Mouse (Mus musculus) liver, embryonic 14 days (tissue): ENCODE results near the gene Il17d. TPM values are rescaled to one million over a fixed set of nuclear protein-coding genes. Genes with fewer than 3 reads are reported as not detected.

Experiments
- polyA plus RNA-seq: library from polyadenylated mRNA; depleted of rRNA; stranded (reverse); fragments of >200 nt; gene quantifications from 2 replicates; pipeline ENCODE4 v1.2.3, GENCODE M21; 2012; rRNA removed

The Il17d gene
- 0.32 and 0.44 TPM in 2 replicates for polyA plus RNA-seq

GRCm38 (mm10) chr14:57524671-57525387, at the start of gene Il17d:
TSS of gene Il17d (plus strand) at chr14:57524777.

DNA sequence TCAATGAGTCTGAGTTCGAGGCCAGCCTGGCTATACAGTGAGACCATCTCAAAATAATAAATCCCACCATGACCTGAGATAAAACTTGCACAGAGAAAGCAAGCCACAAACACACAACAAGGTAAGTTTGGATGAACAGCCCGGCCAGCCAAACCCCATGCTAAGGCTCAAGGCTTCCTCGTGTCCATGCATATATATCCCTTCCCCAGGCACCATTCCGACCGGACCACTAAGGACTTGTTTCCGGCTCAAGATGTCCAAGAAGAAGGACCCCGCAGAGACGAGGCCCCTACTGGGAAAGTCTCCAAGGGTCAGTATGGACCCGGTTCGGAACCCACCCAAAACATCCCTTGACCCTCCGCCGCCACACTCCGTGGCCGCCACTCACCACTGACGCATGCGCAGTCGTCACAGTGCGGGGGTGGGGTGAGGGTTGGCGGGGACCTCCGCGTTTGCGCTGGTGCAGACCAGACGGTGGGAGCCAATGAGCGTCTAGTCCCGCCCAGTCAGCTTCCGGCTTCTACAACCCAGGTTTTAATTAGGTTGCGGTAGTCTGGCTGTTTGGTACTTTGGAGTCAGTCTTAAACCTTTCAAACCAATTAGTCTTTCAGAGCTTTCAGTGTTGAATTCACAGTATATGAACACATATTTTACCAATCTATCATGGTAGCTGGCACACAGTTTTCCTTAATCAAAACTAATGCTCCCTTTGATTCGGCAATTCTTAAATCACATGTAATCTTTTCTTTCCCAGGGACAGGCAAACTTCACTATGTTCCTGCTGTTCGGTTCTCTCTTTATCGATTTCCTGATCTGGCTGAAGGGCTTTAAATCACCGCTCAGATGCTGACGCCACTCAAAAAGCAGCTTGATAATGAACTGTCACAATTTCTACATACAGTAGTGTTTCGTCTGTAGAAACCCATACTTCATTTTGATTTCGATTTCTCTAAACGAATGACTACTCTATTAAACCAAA, 46.9 kb downstream of the Il17d start, which contains the start of gene Eef1akmt1:
TSS of gene Eef1akmt1 (minus strand) at position 458 of the 979 bp plus-strand sequence.

Other genes with a start within 250 kb of the Il17d start
- 6.6 and 7.1 TPM in 2 replicates for gene Cryl1, start 126.2 kb upstream of the Il17d start, polyA plus RNA-seq
- 1.6 and 1.7 TPM in 2 replicates for gene Ift88, start 100.7 kb upstream of the Il17d start, polyA plus RNA-seq
- gene Eef1akmt1, start 46.8 kb downstream of the Il17d start, polyA plus RNA-seq, result 14.9 and 16.8 TPM in 2 replicates
- 6.6 and 8.0 TPM in 2 replicates for gene Xpo4, start 140.7 kb downstream of the Il17d start, polyA plus RNA-seq
- not detected in 2 replicates for gene Gm49361, start 221.3 kb downstream of the Il17d start, polyA plus RNA-seq
- gene Lats2, start 233.6 kb downstream of the Il17d start, polyA plus RNA-seq, result 3.0 and 3.6 TPM in 2 replicates